Mouse (Mus musculus): Measurements from ENCODE around the gene Myh15. TPM values are rescaled to one million over a fixed set of nuclear protein-coding genes. Genes with fewer than 3 reads are reported as not detected.
A peak's percentile ranks its signal among the peaks of the same experiment; 100 is the strongest.
"Not testable (repeated sequence)": the region's sequence is repeated elsewhere in the genome, so short reads cannot be mapped to it uniquely, and the experiment has no call there.

Gene Myh15
- polyA plus RNA-seq, 1 experiment from 2014 or later = 0.05 TPM

- Histone ChIP-seq H3K4me2 (replicated peaks) (no peak overlapping the region), H3K36me3 (no peaks in the 10 kb centered on the region), H3K27me3 (replicated peaks) (no peaks in the 10 kb centered on the region), H3K9me3 (no peaks in the 10 kb centered on the region), H3K4me1 (no peaks in the 10 kb centered on the region), H3K27ac (no peak overlapping the region), H3K9ac (no peak overlapping the region), H3K4me3 (no peak overlapping the region)
- 91% methylated on average over 12 of the region's 12 CpGs for WGBS
- ATAC-seq (ENCODE audit: low FRiP score, low read depth) = no peak
These were observed 110.0 kb downstream of the Myh15 start for GRCm38 (mm10) chr16:49167325-49167724.

- 80% methylated on average over 1 of the region's 1 CpGs for WGBS
- H3K36me3 ChIP-seq = no peaks in the 10 kb centered on the region
- no peak overlapping the region for H3K4me3 ChIP-seq
- no peak overlapping the region for H3K27ac ChIP-seq
- peaks cover 6% of the 10 kb centered on the region; the same call in 1 of the 2 replicates for H3K4me1 ChIP-seq
- H3K4me2 ChIP-seq (replicated peaks) = no peak overlapping the region
- no peaks in the 10 kb centered on the region for H3K27me3 ChIP-seq (replicated peaks)
- no peak for ATAC-seq (ENCODE audit: low FRiP score, low read depth)
- H3K9ac ChIP-seq = no peak overlapping the region
- no peaks in the 10 kb centered on the region for H3K9me3 ChIP-seq
These were observed 117.8 kb downstream of the Myh15 start for GRCm38 (mm10) chr16:49175077-49175476.

GRCm38 (mm10) chr16:49175729-49176395, 118.6 kb downstream of the Myh15 start:
- peaks cover 6% of the 10 kb centered on the region; the same call in 1 of the 2 replicates for H3K4me1 ChIP-seq
- no peaks in the 10 kb centered on the region for H3K9me3 ChIP-seq
- no peaks in the 10 kb centered on the region for H3K36me3 ChIP-seq
- H3K4me3 ChIP-seq = no peak overlapping the region
- no peak overlapping the region for H3K4me2 ChIP-seq (replicated peaks)
- H3K27me3 ChIP-seq (replicated peaks) = no peaks in the 10 kb centered on the region
- 54% methylated on average over 8 of the region's 8 CpGs for WGBS
- peak; percentile 70 for ATAC-seq (ENCODE audit: low FRiP score, low read depth)
- H3K27ac ChIP-seq = no peak overlapping the region
- no peak overlapping the region for H3K9ac ChIP-seq

GRCm38 (mm10) chr16:49193521-49193920, 136.2 kb downstream of the Myh15 start:
- Histone ChIP-seq H3K4me2 (replicated peaks) (no peak overlapping the region), H3K9ac (no peak overlapping the region), H3K4me1 (no peaks in the 10 kb centered on the region), H3K4me3 (no peak overlapping the region), H3K27me3 (replicated peaks) (no peaks in the 10 kb centered on the region), H3K9me3 (no peaks in the 10 kb centered on the region), H3K36me3 (no peaks in the 10 kb centered on the region), H3K27ac (no peak overlapping the region)
- WGBS = 61% methylated on average over 2 of the region's 2 CpGs
- no peak for ATAC-seq (ENCODE audit: low FRiP score, low read depth)

GRCm38 (mm10) chr16:49193986-49194385, 136.7 kb downstream of the Myh15 start:
- Histone ChIP-seq H3K36me3 (no peaks in the 10 kb centered on the region), H3K4me3 (no peak overlapping the region), H3K4me2 (replicated peaks) (no peak overlapping the region), H3K4me1 (no peaks in the 10 kb centered on the region), H3K9ac (no peak overlapping the region), H3K27ac (no peak overlapping the region), H3K9me3 (no peaks in the 10 kb centered on the region), H3K27me3 (replicated peaks) (no peaks in the 10 kb centered on the region)
- WGBS = 91% methylated on average over 2 of the region's 2 CpGs
- no peak for ATAC-seq (ENCODE audit: low FRiP score, low read depth)

GRCm38 (mm10) chr16:49196290-49196689, 139.0 kb downstream of the Myh15 start:
- H3K4me3 ChIP-seq = no peak overlapping the region
- no peak for ATAC-seq (ENCODE audit: low FRiP score, low read depth)
- H3K36me3 ChIP-seq = no peaks in the 10 kb centered on the region
- no peaks in the 10 kb centered on the region for H3K9me3 ChIP-seq
- H3K27me3 ChIP-seq (replicated peaks) = no peaks in the 10 kb centered on the region
- no peak overlapping the region for H3K27ac ChIP-seq
- H3K4me1 ChIP-seq = no peaks in the 10 kb centered on the region
- H3K4me2 ChIP-seq (replicated peaks) = no peak overlapping the region
- 67% methylated on average over 3 of the region's 3 CpGs for WGBS
- no peak overlapping the region for H3K9ac ChIP-seq

GRCm38 (mm10) chr16:49197951-49198350, 140.7 kb downstream of the Myh15 start:
- Histone ChIP-seq H3K27me3 (replicated peaks) (no peaks in the 10 kb centered on the region), H3K4me1 (no peaks in the 10 kb centered on the region), H3K4me2 (replicated peaks) (no peak overlapping the region), H3K36me3 (no peaks in the 10 kb centered on the region), H3K27ac (no peak overlapping the region), H3K9ac (no peak overlapping the region), H3K4me3 (no peak overlapping the region), H3K9me3 (no peaks in the 10 kb centered on the region)
- 60% methylated on average over 3 of the region's 3 CpGs for WGBS
- ATAC-seq (ENCODE audit: low FRiP score, low read depth) = no peak

- no peaks in the 10 kb centered on the region for H3K4me1 ChIP-seq
- H3K4me3 ChIP-seq = no peak overlapping the region
- ATAC-seq (ENCODE audit: low FRiP score, low read depth) = no peak
- no peak overlapping the region for H3K4me2 ChIP-seq (replicated peaks)
- no peaks in the 10 kb centered on the region for H3K27me3 ChIP-seq (replicated peaks)
- H3K9me3 ChIP-seq = no peaks in the 10 kb centered on the region
- no peaks in the 10 kb centered on the region for H3K36me3 ChIP-seq
- WGBS = 67% methylated on average over 8 of the region's 8 CpGs
- no peak overlapping the region for H3K9ac ChIP-seq
- no peak overlapping the region for H3K27ac ChIP-seq
These were observed 166.4 kb downstream of the Myh15 start for GRCm38 (mm10) chr16:49223733-49224132.

GRCm38 (mm10) chr16:49243517-49243916, 186.2 kb downstream of the Myh15 start:
- not testable (repeated sequence) for H3K4me3 ChIP-seq; H3K9ac ChIP-seq; H3K36me3 ChIP-seq; H3K27ac ChIP-seq; H3K9me3 ChIP-seq; ATAC-seq (ENCODE audit: low FRiP score, low read depth); H3K4me1 ChIP-seq; H3K4me2 ChIP-seq (replicated peaks); H3K27me3 ChIP-seq (replicated peaks)
- 84% methylated on average over 1 of the region's 1 CpGs for WGBS

Other genes starting within 250 kb of the Myh15 start
- gene Retnlb, start 240.6 kb upstream of the Myh15 start, polyA plus RNA-seq (2016; fragmentation: Nextera tagmentation; extraction: Ambion mirVana) = not detected in 2 replicates
- gene Retnla, start 214.9 kb upstream of the Myh15 start, polyA plus RNA-seq (2016; fragmentation: Nextera tagmentation; extraction: Ambion mirVana) = not detected in 2 replicates
- 0.47 TPM in 1 of 2 replicates, not detected in the other for gene Retnlg, start 184.9 kb upstream of the Myh15 start, polyA plus RNA-seq (2016; fragmentation: Nextera tagmentation; extraction: Ambion mirVana)
- 44.2 and 48.3 TPM in 2 replicates for gene Dzip3, start 63.3 kb upstream of the Myh15 start, polyA plus RNA-seq (2016; fragmentation: Nextera tagmentation; extraction: Ambion mirVana)
- 20.9 and 24.6 TPM in 2 replicates for gene Cip2a, start 63.3 kb upstream of the Myh15 start, polyA plus RNA-seq (2016; fragmentation: Nextera tagmentation; extraction: Ambion mirVana)